Mouse (Mus musculus) limb, embryonic 13.5 days (tissue): ENCODE results near the gene Slc25a45. TPM values are rescaled to one million over a fixed set of nuclear protein-coding genes. Genes with fewer than 3 reads are reported as not detected.
A peak's percentile ranks its signal among the peaks of the same experiment; 100 is the strongest.

Experiments used
- ATAC-seq: fragments of 200-750 bp; cut with Nextera tagmentation; 2 replicates; pipeline ENCODE4 v1.8.0; 2017; ENCODE audit warnings: low read depth, moderate number of reproducible peaks, moderate TSS enrichment; ENCODE audit not compliant: low FRiP score
- H3K27ac ChIP-seq: fragments of 300-500 bp; sonication (generic); 2 replicates; pipeline ENCODE4 v1.5.1; 2015; ENCODE audit warnings: inconsistent platforms, mild to moderate bottlenecking, moderate library complexity
- H3K27me3 ChIP-seq: fragments of 300-500 bp; sonication (generic); 2 replicates; pipeline ENCODE4 v1.6.1; 2015; ENCODE audit warnings: mild to moderate bottlenecking, inconsistent platforms
- H3K36me3 ChIP-seq: fragments of 300-500 bp; sonication (generic); 2 replicates; pipeline ENCODE4 v1.6.1; 2015; ENCODE audit warnings: inconsistent platforms, mild to moderate bottlenecking, moderate library complexity
- H3K4me1 ChIP-seq: fragments of 300-500 bp; sonication (generic); 2 replicates; pipeline ENCODE4 v1.6.1; 2015; ENCODE audit warnings: inconsistent platforms
- H3K4me2 ChIP-seq: fragments of 300-500 bp; sonication (generic); replicated peaks from 2 replicates; pipeline ENCODE4 v1.6.1; 2015; ENCODE audit warnings: inconsistent platforms, mild to moderate bottlenecking, moderate library complexity
- H3K4me3 ChIP-seq: fragments of 300-500 bp; sonication (generic); 2 replicates; pipeline ENCODE4 v1.5.1; 2015; ENCODE audit warnings: moderate library complexity, mild to moderate bottlenecking, inconsistent platforms
- H3K9ac ChIP-seq: fragments of 300-500 bp; sonication (generic); 2 replicates; pipeline ENCODE4 v1.6.1; 2015; ENCODE audit warnings: mild to moderate bottlenecking, inconsistent platforms
- H3K9me3 ChIP-seq: fragments of 300-500 bp; sonication (generic); 2 replicates; pipeline ENCODE4 v1.6.1; 2016; ENCODE audit warnings: inconsistent platforms
- WGBS: fragments of 180-500 bp; shearing (Covaris S2); methylation state at CpG from one replicate; pipeline ENCODE4 v1.1.7; 2015; 5-methylcytosine and 5-hydroxymethylcytosine counted together
- polyA plus RNA-seq: library from polyadenylated mRNA; unstranded; fragments of >200 nt; fragmentation: Nextera tagmentation; extraction: Ambion mirVana; gene quantifications from 2 replicates; pipeline ENCODE4 v1.2.1, GENCODE M21; 2015

Gene Slc25a45
- polyA plus RNA-seq, 1 experiment from 2014 or later = 2.3 TPM

DNA sequence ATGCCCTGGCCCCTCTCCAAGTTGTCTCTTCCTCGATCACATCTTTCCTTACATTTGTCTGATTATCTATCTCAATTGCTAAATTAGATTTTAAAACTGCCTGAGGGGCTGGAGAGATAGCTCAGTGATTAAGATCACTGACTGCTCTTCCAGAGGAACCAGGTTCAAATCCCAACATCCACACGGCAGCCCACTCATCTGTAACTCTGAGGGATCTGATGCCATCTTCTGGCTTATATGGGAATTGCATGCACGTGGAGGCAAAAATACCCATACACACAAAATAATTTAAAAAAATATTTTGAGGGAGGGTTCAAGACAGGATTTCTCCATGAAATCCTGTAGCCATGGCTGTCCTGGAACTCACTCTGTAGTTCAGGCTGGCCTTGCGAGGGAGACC is 8.2 kb downstream of the Slc25a45 start:
- no peak for ATAC-seq
- 59% methylated on average over 4 of the region's 4 CpGs for WGBS
- H3K27ac ChIP-seq = no peak overlapping the region

DNA sequence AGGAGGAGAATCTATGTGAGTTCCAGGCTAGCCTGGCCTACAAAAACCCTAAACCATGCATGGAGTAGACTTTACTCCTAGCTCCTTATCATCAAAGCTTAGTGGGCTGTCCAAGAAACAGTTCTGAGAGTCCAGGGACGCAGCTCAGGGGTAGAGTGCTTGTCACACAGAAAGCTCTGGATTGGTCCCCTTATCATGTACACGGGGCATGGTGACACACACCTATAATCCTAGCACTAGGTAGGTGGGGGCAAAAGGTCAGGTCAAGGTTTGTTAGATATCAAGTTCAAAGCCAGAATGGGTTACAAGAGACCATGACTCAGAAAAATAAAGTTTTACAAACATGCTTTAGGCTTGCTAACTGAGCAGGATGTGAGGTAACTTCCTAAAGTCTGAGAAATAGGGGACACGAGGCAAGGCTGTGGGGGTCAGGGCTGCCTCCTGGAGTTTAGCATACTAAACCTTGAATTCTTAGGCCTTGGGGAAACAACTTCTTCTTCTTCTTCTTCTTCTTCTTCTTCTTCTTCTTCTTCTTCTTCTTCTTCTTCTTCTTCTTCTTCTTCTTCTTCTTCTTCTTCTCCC is 9.7 kb downstream of the Slc25a45 start:
- Histone ChIP-seq H3K9me3 (no peaks in the 10 kb centered on the region), H3K4me1 (0 out of 2 replicates have a peak, but pooled peaks cover 3% of the 10 kb centered on the region), H3K36me3 (peaks cover 10% of the 10 kb centered on the region), H3K4me3 (no peak overlapping the region), H3K27ac (no peak overlapping the region), H3K4me2 (no peak overlapping the region), H3K9ac (no peak overlapping the region), H3K27me3 (no peaks in the 10 kb centered on the region)
- 73% methylated on average over 3 of the region's 3 CpGs for WGBS
- ATAC-seq = no peak

More for the DNA sequence above, 8.2 kb downstream of the Slc25a45 start:
- Histone ChIP-seq H3K4me2 (no peak overlapping the region), H3K9ac (no peak overlapping the region), H3K9me3 (no peaks in the 10 kb centered on the region), H3K27me3 (no peaks in the 10 kb centered on the region), H3K4me1 (no peaks in the 10 kb centered on the region), H3K4me3 (no peak overlapping the region), H3K36me3 (no peaks in the 10 kb centered on the region)

DNA sequence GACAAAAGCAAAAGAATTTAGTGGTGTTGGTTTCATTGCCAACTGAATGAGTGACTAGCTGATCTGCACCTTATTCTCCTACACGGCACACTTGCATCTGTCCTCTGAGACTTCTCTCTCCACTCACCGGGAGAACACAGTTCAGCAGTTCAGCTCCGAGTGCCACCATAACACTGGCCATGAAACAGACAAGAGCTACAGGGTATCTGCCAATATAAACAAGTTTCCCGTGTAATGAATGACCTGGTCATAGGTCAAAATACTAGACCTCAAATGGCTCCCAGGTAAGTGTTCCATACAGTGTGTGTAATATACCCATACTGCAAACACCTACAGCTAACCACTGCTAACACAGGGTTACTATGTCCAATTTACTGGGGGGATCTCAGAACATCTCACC is 11.6 kb downstream of the Slc25a45 start:
- 78% methylated on average over 4 of the region's 4 CpGs for WGBS

DNA sequence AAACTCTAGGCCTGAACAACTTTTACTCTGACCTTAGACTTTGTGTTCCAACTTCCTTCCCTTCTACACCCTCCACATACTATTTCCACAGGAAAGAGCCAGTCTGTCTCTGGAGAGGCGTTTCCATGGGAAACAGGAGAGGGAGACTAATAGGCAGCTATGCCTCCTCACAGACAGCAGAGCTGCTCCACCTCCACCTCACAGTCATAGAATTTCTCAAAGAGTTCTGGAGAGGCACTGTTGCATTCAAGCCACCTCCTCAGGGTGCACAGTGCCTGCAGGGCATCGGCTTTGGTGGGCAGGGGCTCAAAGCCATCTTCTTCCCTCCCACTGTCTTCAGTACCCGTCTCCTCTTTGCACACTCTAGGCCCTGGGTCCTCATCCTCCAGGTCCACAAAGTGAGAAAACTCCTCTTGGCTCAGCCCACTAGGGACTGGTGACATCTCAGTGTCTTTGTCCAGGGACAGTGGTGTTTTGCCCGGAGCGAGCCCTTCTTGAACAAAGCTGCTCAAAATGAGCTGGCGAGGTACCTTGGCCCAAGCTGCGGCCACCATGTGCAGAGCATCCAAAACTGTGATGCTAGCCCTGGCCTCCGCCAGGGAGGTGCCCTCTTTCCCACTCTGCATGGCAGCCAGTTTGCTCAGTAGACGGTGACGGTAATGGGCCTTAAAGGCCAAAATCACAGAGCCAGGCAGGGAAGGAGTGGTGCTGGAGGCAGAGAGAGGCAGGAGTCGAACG is 14.1 kb downstream of the Slc25a45 start:
- H3K27ac ChIP-seq = no peak overlapping the region
- H3K4me3 ChIP-seq = no peak overlapping the region
- H3K27me3 ChIP-seq = no peaks in the 10 kb centered on the region
- peaks cover 19% of the 10 kb centered on the region for H3K4me1 ChIP-seq
- peak overlapping the region; percentile 7; the same call in 1 of the 2 replicates for H3K4me2 ChIP-seq
- no peaks in the 10 kb centered on the region for H3K9me3 ChIP-seq
- no peak overlapping the region for H3K9ac ChIP-seq
- ATAC-seq = no peak
- peaks cover 23% of the 10 kb centered on the region for H3K36me3 ChIP-seq
- 89% methylated on average over 12 of the region's 12 CpGs for WGBS

More for the DNA sequence above, 11.6 kb downstream of the Slc25a45 start:
- no peaks in the 10 kb centered on the region for H3K9me3 ChIP-seq
- peaks cover 12% of the 10 kb centered on the region for H3K36me3 ChIP-seq
- no peak overlapping the region for H3K27ac ChIP-seq
- H3K4me1 ChIP-seq = peaks cover 13% of the 10 kb centered on the region
- H3K4me2 ChIP-seq = no peak overlapping the region
- no peaks in the 10 kb centered on the region for H3K27me3 ChIP-seq
- ATAC-seq = no peak
- H3K4me3 ChIP-seq = no peak overlapping the region
- no peak overlapping the region for H3K9ac ChIP-seq

DNA sequence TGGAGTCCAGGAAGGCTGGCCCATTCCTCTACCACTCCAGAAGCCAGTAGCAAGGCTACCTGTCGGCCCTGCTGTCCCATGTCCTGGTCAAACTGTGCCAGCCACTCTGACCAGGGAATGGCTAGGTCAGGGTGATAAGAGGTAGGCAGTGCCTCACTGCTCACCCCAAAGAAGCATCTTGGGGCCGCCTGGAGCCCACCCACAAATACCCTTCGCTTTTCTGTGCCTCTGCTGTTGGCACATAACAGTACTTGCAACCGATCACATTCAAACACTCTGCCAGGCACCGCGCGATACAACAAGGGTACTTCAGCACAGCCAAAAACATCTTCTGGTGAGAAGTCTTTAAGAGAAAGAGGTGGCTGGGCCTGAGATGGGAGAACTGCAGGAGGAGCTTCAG is 14.7 kb downstream of the Slc25a45 start:
- Histone ChIP-seq H3K27me3 (no peaks in the 10 kb centered on the region), H3K4me3 (no peak overlapping the region), H3K27ac (no peak overlapping the region), H3K9ac (no peak overlapping the region), H3K4me1 (peaks cover 19% of the 10 kb centered on the region), H3K9me3 (no peaks in the 10 kb centered on the region), H3K4me2 (no peak overlapping the region), H3K36me3 (peaks cover 28% of the 10 kb centered on the region)
- 94% methylated on average over 7 of the region's 7 CpGs for WGBS
- ATAC-seq = no peak

DNA sequence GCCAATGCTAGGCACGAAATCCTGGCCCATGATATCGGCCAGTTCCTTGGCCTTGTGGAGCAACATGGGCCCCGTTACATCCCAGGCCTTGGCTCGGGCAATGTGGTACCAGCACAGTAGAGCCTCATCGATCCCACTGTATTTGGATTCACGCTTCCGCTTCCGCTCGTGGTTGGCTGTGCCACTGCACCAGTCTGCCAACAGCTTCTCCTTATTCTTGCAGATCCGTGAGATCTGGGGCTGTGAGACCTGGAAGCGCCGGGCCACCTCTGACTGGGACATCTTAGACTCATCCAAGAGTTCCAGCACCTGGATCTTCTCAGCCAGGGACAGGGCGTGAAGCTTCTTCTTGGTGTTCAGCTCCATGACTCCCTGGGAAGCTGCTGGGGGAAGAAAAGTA is 15.1 kb downstream of the Slc25a45 start:
- Histone ChIP-seq H3K4me1 (peaks cover 19% of the 10 kb centered on the region), H3K27me3 (no peaks in the 10 kb centered on the region), H3K4me2 (peak overlapping the region; percentile 90), H3K9ac (peak overlapping the region; percentile 82), H3K9me3 (no peaks in the 10 kb centered on the region), H3K36me3 (peaks cover 33% of the 10 kb centered on the region), H3K4me3 (peak overlapping the region; percentile 62), H3K27ac (no peak overlapping the region)
- whole genome bisulfite sequencing = 94% methylated on average over 13 of the region's 13 CpGs
- ATAC-seq = no peak

DNA sequence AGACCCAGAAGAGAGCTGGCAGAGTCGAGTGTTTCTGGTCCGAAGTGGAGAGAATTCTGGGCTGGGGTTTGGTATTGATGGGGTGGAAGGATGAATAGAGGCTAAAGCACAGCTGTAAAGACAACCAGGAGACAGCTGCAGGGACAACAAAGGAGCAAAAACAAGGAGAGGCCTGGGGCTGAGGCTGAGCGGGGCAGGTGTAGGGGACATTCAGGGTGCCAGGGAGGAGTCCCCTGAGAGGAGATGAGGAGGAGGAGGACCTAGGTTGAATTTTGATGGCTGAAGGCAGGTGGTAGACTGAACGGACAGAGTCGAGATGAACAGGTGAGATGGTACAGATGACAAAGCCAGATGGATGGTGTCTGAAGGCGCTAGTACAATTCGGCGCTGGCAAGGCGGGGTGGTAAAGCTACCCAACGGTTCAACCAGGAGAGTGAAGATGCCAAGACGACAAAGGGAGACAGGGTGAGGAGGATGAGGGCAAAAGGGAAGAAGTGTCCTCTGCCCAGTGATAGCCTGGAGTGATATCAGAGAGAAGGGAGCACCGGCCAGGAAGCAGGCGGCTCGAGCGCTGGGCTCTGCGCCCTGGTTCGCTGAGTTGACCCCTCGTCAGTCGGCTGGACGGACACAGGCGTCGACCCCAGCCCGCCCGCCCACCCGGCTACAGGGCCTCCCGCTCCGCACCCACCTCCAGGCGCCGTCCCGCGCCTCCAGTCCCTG is 15.8 kb downstream of the Slc25a45 start:
- no peaks in the 10 kb centered on the region for H3K9me3 ChIP-seq
- peak; percentile 42 for ATAC-seq
- WGBS = 13% methylated on average over 27 of the region's 31 CpGs
- H3K4me1 ChIP-seq = peaks cover 19% of the 10 kb centered on the region
- H3K27ac ChIP-seq = peak overlapping the region; percentile 22; the same call in 1 of the 2 replicates
- peaks cover 38% of the 10 kb centered on the region for H3K36me3 ChIP-seq
- peak overlapping the region; percentile 62 for H3K4me3 ChIP-seq
- peak overlapping the region; percentile 82 for H3K9ac ChIP-seq
- H3K27me3 ChIP-seq = no peaks in the 10 kb centered on the region
- H3K4me2 ChIP-seq = peak overlapping the region; percentile 90

DNA sequence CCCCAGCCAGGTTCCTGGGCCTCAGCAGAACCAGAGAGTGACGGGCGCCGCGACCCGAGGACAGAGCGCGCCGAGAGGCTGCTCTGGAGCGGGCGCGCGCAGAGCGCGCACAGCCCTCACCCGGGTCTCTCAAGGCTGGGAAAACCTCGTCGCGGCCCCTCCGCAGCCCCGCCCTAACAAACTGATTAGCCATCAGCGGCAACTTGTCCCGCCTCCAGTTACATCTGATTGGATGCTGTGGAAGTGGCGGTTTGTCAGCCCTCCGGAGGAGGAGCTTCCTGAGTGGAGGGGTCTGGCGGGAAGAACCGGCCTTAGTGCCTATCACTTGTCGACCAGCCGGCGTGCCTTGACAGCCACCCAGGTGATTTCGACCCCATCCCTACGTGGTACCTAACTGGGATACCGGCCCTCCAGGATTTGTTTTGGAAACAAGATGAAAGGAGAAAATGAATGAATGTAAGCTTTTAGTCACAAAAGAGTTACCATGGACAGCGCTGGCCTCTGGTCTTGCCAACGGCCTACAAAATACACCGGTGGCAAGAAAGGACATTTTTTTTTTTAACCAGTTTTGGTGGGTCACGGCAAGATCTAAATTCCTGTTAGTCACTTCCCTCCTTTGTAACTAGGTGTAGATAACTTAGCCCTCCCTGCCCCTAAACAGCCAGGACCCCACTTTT is 16.5 kb downstream of the Slc25a45 start, which contains the start of gene Tigd3:
Gene Tigd3 (minus strand): TSS at position 148 of the 677 bp plus-strand sequence.
- 3% methylated on average over 36 of the region's 36 CpGs for WGBS
- Histone ChIP-seq H3K36me3 (peaks cover 42% of the 10 kb centered on the region), H3K4me2 (peak within 1 kb of the TSS; percentile 90), H3K4me3 (peak within 1 kb of the TSS; percentile 62), H3K9me3 (no peaks in the 10 kb centered on the region), H3K27me3 (no peaks in the 10 kb centered on the region), H3K27ac (peak within 1 kb of the TSS; percentile 22), H3K9ac (peak within 1 kb of the TSS; percentile 82), H3K4me1 (peaks cover 19% of the 10 kb centered on the region)
- ATAC-seq = peak; percentile 98

DNA sequence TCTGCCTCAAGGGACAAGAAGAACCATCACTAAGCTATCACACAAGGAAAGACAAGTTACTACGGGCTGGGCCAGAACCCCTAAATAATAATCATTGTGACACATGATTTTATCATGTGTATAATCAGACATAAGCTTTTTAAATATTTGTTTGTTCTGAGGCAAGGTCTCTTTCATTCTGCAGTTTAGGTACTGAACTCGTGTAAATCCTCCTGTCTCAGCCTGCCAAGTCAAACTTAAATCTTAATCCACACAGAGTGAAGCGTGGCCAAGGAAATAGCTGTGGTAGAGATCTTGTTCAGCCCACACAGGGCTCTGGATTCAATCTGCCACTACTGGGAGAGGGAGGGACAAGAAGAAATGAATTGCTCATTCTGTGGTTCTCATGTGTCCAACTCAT is 29.7 kb downstream of the Slc25a45 start:
- 82% methylated on average over 3 of the region's 3 CpGs for WGBS

DNA sequence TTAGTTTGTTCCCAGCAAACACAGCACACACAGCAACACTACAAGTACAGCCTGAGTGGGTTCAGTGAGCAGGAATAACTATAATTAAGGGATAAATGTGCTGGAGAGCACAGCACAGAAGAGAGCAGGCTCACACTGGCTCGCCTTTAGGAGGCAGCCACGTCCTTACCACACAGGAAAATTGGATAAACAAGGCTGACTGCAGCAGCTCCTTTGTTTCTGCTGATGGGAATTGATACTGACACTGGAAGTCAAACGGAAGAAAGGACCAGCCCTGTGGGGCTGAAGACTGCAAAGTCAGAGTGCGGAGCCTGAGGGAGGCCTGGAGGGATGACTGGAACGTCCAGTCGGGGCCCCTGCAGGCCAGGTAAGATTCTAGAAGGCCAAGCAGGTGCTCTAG is 32.6 kb downstream of the Slc25a45 start:
- Histone ChIP-seq H3K4me1 (peaks cover 33% of the 10 kb centered on the region), H3K27ac (no peak overlapping the region), H3K4me2 (peak overlapping the region; percentile 88), H3K36me3 (peaks cover 28% of the 10 kb centered on the region), H3K27me3 (no peaks in the 10 kb centered on the region), H3K4me3 (no peak overlapping the region), H3K9me3 (no peaks in the 10 kb centered on the region), H3K9ac (peak overlapping the region; percentile 53; the same call in 1 of the 2 replicates)
- no peak for ATAC-seq
- WGBS = 79% methylated on average over 6 of the region's 6 CpGs

More for the DNA sequence above, 29.7 kb downstream of the Slc25a45 start:
- no peaks in the 10 kb centered on the region for H3K27me3 ChIP-seq
- peaks cover 57% of the 10 kb centered on the region for H3K36me3 ChIP-seq
- H3K9me3 ChIP-seq = no peaks in the 10 kb centered on the region
- H3K27ac ChIP-seq = no peak overlapping the region
- peaks cover 22% of the 10 kb centered on the region for H3K4me1 ChIP-seq
- no peak for ATAC-seq
- no peak overlapping the region for H3K4me2 ChIP-seq
- no peak overlapping the region for H3K9ac ChIP-seq
- no peak overlapping the region for H3K4me3 ChIP-seq

DNA sequence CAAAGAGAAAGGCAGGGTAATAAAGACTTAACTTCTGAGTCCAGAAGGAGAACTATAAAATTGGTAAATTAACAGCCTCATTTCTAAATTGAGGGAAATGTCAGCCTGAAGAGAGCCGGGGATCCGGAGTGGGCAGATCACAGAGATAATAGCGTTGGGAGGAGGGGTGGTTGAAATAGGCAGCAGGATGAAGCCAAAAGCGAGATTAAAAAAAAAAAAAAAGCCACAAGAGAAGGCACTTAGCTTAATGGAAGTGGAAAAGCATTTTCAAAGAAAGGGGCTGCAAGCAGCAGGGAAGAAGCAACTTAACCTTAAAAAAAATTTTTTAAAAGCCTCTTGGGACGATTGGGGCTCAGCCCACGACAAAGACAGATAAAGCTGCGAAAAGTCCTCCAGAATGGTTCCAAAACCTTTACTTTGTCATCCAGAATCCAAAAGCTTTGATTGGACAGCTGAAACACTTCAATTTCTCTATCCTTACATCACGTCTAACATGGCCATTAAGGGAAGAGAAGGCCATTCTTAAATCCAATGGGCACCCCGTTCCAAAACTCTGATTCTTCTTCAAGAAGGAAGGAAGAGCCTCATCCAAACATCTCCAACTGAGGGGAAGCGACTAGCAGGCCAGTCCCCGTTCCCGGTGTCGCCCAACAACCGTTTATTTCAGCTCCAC is 34.0 kb downstream of the Slc25a45 start:
- H3K4me3 ChIP-seq = peak overlapping the region; percentile 99
- peaks cover 33% of the 10 kb centered on the region for H3K4me1 ChIP-seq
- H3K27ac ChIP-seq = peak overlapping the region; percentile 91
- peaks cover 17% of the 10 kb centered on the region for H3K36me3 ChIP-seq
- no peaks in the 10 kb centered on the region for H3K9me3 ChIP-seq
- peak overlapping the region; percentile 88 for H3K4me2 ChIP-seq
- no peaks in the 10 kb centered on the region for H3K27me3 ChIP-seq
- peak overlapping the region; percentile 97 for H3K9ac ChIP-seq
- no peak for ATAC-seq
- WGBS = 7% methylated on average over 14 of the region's 14 CpGs
